Mouse (Mus musculus): ENCODE data around the gene Carmil2. TPM values are rescaled to one million over a fixed set of nuclear protein-coding genes. Genes with fewer than 3 reads are reported as not detected.

Gene Carmil2
- total RNA-seq, 2 experiments from 2014 or later: 69.3 to 72.7 TPM

DNA sequence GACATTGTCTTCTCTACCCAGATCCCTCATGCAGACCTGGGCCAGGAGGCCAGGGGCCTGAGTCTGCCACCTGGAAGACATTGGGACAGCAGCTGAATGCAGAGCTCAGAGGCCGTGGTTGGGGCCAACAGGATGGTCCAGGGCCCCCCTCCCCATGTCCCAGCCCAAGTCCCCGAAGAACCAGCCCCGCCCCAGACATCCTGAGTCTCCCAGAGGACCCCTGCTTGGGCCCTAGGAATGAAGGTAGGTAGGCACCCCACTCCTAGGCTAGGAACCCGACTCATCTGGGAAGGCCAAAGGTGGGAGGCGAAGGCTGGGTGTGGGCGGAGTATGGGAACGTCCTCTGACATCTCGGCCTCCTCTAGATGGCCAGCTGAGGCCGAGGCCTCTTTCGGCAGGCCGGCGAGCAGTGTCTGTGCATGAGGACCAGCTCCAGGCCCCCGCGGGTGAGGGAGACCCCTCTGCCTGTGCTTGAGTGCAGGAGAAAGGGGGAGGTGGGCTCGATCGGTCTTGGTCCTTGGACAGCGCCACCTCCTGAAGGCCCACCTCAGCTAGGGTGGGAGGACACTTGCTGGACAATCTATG, 11.2 kb downstream of the Carmil2 start:
- no peak for DNase-seq

DNA sequence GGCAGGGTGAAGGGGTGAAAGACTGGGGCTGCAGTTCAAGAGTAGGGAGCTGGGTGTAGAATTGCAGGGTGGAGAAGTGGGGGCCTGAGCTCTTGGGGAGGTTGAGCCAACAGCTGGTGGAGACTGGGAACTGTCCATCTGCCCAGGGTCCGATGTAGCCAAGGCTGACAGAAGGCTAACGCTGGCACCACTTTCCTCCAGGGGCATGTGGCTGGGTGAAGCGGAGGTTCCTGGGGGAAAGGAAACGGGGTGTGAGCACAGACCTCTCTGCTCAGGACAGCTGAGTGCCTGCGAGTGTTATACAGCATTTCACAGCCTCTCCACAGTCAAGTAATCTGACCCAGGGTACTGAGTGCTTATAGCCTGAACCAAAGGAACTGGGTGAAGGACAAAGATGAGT, 12.7 kb downstream of the Carmil2 start:
- DNase-seq: no peak

DNA sequence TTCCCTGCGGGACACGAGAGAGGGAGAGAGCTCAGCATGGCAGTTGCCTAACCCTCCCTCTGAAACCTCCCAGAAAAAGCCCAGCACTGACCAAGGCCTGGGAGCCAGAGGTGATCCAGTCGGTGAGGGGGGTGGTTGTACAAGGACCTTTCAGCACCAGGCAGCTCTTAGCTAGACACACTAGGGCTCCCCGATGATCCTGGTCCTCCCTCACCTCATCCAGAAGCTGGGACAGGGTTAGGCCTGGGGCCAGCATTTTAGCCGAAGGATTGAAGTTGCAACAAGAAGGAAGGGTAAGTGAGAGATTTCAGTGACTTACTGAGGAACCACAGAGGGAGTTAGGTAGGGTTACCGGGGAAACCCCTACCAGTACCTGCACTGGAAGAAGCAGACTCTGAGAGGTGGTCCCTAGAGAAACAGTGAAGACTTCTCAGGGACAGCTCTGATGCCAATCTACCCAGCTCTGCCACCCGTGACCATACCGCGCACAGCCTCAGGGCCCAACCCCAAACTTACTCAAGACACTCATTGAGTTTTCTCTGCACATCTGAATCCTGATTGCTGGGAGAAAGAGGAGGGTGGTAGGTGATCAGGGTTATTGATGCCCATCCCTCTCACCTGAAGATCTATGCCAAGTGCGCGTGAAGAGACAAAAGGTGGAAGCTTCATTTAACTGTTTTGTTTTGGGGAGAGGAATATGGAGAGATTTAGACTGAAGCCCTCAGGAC, 13.6 kb downstream of the Carmil2 start:
- no peak for DNase-seq

DNA sequence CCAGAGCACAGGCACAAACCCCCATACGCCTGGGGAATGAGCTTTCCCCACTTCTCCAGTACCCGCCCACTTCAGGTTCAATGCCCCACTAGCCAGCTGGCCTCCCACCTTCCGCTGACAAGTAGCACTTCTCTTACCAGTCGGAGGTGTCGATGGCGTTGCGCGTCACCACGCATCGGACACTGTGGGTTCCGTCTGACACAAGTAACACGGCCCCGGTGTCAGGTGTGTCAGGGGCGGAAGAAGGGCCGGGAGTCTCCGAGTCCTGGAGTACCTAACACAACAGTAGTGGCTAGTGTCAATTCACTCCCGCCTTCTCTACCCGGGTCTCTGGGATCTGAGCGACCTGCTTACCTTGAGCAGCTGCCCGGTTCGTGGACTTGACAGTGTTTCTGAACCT, 14.5 kb downstream of the Carmil2 start:
- DNase-seq: no peak

DNA sequence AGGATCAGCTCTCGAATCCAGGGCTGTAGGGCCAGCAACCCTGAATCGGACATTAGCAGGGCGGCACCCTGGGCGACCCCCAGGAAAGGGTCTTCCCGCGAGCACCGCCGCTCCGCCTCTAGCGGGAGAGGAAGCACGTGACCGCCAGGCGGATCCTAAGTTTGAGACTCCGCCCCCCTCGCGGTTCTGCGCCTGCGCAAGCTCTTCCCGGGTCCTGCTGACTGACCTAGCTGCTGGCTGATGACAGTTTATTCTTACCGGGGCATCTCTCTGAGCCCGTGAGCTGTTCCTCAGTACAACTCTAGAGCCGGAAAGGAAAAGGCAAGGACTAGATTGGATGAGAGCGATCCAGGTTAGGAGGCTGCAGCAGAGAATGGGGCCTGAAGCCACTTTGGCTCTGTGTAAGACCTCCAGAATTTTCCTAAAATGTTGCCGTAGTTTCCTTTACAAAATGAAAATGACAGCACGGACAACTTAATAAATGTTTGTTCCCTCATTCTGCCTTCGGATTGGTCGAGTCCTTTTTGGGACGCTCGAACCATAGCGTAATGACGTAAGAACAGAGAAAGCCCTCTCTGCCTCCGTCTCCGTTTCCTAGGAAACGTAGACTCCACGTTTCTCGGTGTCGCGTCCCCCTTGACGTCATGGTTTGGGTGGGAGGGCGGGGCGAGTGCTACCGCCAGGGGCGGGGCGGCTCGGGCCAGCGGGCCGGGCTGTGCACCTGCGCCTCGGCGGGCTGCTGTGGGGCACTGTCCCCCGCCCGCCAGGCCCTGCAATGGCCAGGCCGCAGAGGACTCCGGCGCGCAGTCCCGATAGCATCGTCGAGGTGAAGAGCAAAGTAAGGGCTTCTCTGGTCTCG, 15.1 kb downstream of the Carmil2 start, which contains the start of the genes Acd and Pard6a:
Gene Acd (minus strand): TSS at position 137 of the 859 bp plus-strand sequence.
Gene Pard6a (plus strand): TSS at position 183 of the 859 bp plus-strand sequence.
- DNase-seq: peak; percentile 93 to 95

DNA sequence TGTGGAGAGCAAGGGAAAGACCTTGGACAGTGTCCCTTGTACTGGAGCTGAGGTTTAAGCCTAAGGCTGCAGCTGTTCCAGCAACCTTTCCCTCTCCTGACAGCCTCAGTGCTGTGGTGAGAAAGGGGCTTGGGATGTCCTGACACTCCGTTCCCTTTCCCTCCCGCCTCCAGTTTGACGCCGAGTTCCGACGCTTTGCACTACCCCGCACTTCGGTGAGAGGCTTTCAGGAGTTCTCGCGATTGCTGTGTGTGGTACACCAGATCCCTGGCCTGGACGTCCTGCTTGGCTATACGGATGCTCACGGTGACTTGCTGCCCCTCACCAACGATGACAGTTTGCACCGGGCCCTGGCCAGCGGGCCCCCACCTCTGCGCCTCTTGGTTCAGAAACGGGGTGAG, 15.9 kb downstream of the Carmil2 start:
- DNase-seq: no peak

DNA sequence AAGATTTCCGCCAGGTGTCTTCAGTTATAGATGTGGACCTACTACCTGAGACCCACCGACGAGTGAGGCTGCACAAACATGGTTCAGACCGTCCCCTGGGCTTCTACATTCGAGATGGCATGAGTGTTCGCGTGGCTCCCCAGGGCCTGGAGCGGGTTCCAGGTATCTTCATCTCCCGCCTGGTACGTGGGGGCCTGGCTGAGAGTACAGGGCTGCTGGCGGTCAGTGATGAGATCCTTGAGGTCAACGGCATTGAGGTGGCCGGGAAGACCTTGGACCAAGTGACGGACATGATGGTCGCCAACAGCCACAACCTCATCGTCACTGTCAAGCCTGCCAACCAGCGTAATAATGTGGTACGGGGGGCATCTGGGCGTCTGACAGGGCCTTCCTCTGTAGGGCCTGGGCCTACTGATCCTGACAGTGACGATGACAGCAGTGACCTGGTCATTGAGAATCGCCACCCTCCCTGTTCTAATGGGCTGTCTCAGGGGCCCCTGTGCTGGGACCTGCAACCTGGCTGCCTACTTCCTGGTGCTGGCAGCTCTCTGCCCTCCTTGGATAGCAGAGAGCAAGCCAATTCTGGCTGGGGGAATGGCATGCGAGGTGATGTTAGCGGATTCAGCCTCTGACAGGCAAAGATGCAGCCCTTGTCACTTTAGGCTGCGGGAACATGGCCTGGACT, 16.8 kb downstream of the Carmil2 start:
- DNase-seq: no peak

DNA sequence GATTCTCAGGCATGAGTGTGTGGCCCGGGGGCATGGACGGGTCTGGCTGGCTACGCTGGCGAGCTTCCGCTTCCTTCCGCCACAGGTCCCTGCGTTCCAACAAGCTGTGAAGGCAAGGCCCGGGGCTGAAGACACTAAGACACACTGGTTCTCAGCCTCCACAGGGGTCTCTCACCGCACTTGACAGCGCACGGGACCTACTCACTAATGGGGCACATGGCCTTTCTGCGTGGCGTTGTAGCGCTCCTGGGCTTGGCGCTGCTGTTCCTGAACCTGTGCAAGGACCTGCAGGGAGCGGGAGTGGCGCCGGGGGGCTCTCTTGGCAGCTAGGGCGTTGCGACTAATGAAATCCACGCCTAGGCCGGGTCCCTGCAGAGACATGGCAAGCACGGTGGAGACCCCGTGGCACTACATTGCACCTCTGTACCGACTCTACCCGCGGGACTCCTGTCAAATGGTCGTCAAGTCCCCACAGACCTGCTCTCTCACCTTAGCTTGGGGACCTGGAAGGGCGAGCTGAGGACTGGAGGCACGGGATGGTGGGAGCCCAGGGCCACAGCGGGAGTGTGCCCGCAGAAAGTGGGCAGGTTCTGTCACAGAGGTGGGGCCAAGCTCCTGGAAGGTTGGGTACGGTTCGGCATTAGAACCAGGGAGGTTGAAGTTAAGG, 18.2 kb downstream of the Carmil2 start:
- no peak for DNase-seq

DNA sequence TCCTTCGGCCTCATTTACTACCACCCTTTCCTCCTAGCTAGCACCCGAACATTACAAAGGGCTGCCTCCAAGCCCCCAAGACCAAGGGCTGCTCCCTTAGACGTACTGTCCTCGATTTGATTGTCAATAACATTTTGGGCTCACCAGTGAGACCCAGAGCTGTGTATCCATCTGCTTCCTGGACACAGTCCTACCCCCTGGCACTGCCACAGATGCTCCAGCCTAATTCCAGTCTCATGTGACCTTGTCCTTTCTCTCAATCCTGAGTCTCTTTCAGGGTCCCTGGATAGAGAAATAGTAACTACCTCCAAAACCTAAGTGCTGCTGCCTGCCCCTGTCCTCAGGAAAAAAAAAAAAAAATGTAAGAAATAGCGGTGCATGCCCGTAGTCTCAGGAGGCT, 18.9 kb downstream of the Carmil2 start:
- no peak for DNase-seq

DNA sequence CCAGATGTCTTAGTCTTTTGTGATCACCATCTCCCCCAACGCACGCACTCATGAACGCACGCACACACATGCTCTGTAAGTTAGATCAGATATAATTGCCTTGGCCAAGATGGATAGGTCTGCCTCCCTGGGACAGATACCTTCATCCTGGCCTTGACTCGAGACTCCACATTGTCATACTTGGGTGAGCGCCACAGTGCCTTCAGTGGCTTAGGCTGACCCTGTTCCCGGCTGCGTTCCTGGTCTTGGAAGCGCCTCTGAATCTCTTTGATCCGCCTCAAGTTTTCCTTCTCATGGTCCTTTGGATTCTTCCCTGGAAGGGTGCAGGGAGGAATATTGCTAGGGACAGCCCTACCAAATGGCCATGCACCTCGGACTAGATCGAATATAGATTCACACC, 20.4 kb downstream of the Carmil2 start:
- DNase-seq: no peak

DNA sequence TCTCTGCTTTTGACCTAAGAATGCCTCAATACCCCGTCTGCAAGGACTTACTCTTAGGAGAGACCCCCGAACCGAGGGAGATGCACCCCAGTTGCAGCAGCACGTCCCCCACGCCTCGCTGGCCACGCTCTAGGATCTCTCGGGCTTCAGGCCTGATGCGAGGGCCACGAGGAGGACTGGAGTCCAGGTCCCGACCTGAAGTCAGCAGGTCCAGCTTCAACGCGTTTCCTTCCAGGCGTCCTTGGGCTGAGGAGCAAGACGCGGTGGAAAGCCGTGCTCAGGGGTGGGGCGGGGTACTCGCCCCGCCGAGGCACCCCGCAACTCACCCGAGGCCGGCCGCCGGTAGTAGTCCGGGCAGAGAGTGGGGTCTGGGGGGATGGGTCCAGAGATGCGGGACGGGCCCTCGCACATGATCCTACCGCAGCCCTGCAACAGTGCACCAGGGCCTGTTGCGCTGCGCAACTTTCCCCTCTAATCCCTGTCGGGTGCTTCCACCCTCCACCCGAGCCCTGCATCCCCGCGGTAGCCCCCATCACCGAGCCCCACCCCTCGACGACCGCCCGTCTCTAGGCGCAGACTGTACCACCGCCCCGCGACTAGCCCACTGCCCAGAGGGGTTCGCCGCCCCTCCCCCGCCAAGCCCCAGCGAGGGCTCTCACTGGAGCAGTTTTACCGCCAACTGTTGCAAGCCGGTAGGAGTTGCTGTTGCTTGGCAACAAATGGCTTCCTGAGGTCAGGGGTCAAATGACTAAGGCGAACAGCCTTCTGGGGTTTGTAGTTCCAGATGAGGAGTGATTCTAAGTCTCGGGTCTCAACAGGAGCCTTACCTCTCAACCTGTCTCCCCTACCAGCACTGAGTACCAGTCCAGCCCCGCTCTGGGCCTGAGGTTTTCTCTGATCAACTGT, 21.7 kb downstream of the Carmil2 start, which contains the start of the genes 4933405L10Rik and Enkd1:
Gene 4933405L10Rik (plus strand): TSS at position 158 of the 906 bp plus-strand sequence.
Gene Enkd1 (minus strand): TSS at position 713 of the 906 bp plus-strand sequence.
- DNase-seq: peak; percentile 79 to 82

DNA sequence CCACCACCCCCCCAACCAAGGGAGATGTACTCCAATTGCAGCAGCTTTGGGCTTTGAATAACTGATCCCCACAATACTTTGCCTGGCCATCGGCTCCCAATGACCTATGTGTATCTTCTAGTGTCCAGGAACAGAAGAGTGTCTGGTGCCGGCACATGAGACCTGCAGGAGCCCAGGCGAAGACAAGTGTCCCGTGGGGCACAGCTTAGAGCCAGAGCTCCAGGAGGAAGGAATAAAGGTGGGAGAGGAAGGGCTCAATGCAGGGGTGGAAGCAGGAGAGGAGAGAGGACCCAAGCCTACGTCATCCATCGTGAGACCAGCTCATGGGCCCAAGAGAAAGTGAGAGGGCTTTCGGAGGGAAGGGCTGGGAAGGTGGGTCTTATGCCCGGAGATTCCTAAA, 22.6 kb downstream of the Carmil2 start:
- DNase-seq: no peak

DNA sequence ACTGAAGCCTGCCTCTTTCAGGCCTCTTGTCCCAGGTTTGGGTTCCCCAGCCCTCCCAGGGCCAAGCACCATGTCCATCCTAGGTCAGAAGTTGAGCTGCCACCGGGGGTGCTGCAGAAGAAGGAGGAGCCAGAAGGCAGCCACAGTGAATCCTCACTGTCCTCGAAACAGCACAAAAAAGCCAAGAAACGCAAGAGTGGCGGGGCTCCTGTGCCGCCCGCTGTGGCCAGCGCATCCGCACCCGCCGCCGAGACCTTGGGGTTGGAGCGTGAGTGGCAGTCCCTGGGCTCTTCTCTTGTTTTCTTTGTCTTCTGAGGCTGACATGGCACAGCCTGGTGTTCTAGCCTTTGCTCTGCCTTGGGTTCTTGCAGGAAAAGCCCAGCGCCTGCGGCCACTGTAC, 23.2 kb downstream of the Carmil2 start:
- no peak for DNase-seq

DNA sequence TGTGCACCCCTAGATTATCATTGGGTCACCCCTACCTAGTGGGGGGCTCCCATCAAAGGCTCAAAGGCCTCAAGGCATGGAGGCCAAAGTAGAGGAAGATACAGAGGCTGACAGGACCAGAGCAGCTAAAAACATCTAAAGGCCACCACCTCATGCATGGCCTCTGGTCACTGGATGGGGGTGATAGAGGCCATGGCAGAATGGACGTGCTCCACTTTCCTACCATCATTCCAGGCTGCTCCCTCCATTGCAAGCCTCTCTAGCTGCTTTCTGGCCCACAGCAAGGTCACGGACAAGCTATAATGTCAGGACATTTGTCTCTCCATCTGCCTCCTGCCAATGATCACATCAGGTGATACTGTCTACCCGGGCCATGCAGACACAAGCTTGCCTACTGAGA, 26.2 kb downstream of the Carmil2 start:
- DNase-seq: no peak

DNA sequence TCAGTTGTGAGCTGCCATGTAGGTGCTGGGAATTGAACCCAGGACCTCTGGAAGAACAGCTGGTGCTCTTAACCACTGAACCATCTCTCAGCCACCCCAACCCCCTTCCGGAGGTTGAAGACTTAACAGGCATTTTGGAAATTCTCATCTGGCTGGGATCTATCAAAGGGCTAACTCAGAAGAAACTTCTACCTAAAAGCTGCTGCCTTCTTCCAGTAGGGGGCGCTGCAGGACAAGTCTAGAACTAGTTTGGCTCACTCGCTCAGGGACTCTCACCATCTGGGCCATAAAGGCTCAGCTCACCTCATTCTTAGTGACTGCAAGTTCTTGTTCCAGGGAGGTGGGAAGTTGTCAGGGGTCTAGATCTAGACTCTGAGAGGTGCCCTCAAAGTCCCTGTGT, 28.1 kb downstream of the Carmil2 start:
- peak; percentile 75 to 78 for DNase-seq

DNA sequence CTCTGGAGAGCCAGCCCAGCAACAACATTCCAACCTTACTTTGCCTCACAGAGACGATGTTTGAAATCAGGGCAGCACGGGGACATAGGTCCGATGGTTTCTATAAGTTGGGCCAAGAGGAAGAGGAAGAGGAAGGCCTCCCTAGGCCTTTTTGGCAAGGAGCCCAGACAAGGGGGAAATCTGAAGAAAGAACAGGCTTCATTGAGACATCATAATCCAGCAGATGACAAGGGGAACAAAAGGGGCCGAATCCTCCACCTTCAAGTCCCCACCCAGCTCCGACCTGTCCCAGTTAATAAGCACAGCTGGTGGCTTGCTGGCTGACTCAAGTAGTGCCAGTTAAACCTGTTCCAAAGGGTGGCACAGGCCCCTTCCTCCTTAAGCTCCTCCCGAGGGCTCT, 29.0 kb downstream of the Carmil2 start:
- DNase-seq: no peak

DNA sequence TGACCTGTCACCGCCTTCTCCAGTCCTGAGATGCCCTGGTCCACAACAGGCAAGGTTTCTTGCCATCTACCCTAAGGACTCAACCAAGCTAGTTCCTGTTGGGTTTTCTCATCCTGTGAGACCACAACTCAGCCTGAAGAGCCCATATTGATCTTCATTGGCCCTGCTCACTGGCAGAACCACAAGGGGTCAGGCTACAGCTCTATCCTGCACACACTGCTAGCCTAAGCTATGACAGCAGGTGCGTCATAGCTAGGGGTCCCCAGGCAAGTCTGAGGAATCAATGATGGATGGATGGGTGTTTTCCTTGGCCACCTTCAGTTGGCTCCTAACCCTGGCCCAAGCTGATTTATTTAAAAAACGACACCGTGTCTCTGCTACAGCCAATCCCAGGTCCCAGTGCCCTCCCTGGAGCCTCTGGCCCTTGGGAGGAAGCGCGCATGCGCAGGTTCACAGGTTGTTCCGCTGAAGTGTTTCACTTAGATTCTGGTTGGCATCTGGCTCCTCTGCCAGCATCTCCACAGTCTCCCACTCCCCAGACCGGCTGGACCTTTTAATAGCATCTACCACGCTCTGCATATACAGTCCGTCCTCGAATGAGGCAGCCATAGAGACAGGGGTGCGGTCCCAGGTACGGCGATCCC, 30.4 kb downstream of the Carmil2 start:
- DNase-seq: no peak

DNA sequence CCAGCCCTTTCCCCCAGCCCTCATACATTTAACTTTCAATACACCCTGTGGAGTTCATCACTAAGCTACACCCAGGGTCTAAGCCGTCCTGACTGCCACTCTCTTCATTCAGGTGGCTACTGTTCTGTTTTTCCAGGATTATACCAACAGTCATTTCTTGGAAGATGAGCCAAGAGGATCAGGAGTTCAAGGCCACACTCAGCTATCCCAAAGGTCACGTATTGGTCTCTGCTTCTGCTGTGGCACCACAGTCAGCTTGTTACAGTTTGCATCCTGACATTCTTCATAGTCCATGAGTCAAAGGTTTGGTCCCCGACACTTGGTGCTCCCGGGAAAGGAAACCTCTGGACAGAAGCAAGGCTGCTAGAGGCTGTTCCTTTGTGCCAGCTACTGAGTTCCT, 33.6 kb downstream of the Carmil2 start:
- DNase-seq: no peak

DNA sequence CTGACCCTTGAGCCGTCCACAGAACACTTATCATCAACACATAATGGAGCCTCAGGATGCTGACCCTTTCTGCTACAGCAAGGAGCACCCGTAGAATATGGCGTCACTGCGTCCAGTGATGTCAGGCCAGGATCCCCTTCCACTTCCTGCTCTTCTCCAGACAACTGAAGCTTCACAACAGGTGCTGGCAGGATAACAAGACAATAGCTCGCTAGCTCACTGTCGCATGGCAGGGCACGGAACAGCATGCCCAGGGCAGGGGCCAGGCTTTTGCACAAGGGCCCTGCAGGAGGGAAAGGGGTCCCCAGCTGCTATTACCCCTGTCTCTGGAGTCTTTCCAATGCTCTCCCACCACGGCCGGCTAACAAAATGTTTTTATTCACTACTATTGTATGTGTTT, 36.8 kb downstream of the Carmil2 start:
- no peak for DNase-seq

DNA sequence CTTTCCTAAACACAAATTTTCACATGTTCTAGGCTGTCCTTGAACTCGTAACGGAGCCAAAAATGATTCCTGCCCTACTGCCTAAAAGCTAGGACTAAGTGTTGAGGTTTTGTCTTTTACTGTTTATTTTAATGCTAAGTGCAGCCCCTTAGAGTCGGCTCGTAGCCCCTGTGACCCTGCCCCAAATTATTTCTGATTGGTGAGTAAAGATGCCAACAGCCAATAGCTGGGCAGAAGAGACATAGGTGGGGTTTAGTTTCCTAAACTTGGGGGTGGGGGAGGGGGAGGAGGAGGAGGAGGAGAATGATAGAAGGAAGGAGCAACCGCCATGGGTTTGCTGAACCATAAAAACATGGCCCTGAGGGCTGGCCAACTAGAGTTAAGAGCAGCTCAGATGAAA, 39.7 kb downstream of the Carmil2 start:
- DNase-seq: no peak
